26 mouse cellular contexts compared by ENCODE assay signal in the genomic region with DNA sequence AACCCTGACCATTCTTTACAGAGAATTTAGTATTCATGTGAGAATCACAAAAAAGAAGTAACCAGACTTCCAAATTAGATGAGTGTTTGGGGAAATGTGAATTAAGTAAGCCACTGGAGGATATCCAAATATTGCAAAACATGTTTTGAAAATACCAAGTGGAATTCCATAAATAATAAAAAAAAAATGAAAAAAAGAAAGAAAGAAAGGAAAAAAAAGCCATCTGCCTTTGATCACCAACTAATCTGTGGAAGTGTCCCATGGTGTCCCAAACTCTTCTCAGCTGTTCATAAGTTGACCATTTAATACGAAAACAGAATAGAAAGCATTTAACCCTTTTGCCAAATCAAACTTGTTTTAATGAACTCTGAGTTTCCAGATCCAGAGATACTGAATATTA.
A peak's percentile ranks its signal among the peaks of the same experiment; 100 is the strongest.
DNase-seq lines count a peak whose midpoint lies in the region; ATAC-seq and TF ChIP-seq lines count a peak whose summit lies in the region.
"Had no signal": no experiment of that assay in that cellular context is flagged by ENCODE, and none has a peak within 500 bp of the region (broad histone marks: within the 10 kb centered on the region; RNA-seq: fewer than 3 reads in every experiment).

No protein-coding gene starts in this region.

- peaks cover 12% of the 10 kb centered on the region for H3K4me1 ChIP-seq in liver, adult 2 months (ENCODE audit: control insufficient read depth, insufficient read depth, low read length)
- H3K4me1 ChIP-seq in lung, embryonic 16.5 days (replicated peaks; ENCODE audit: control insufficient read depth, insufficient read depth, low read length), result peaks cover 20% of the 10 kb centered on the region
- H3K4me1 ChIP-seq in lung, adult 2 months (ENCODE audit: control insufficient read depth, insufficient read depth, low read length), result peaks cover 6% of the 10 kb centered on the region
- no peaks in the 10 kb centered on the region for H3K4me1 ChIP-seq in thymus, adult 2 months (replicated peaks; ENCODE audit: control insufficient read depth, insufficient read depth, low read length)
- H3K4me1 ChIP-seq: heart, embryonic 12.5 days; heart, embryonic 15.5 days; hindbrain, embryonic 10.5 days had no signal

- peaks cover 27% of the 10 kb centered on the region; the same call in 1 of the 2 replicates for H3K79me2 ChIP-seq in liver, adult 2 months (ENCODE audit: control insufficient read depth, insufficient read depth, low read length)

- H3K9me3 ChIP-seq in lung, embryonic 16.5 days (ENCODE audit: control insufficient read depth, low read length), result no peaks in the 10 kb centered on the region
- H3K9me3 ChIP-seq: embryonic facial prominence, embryonic 10.5 days; embryonic facial prominence, embryonic 13.5 days; forebrain, embryonic 12.5 days; heart, embryonic 12.5 days; heart, embryonic 15.5 days; hindbrain, embryonic 10.5 days; hindbrain, embryonic 13.5 days had no signal

- TF ChIP-seq POLR2A in liver, adult 2 months (IDR thresholded peaks at IDR 0.05; ENCODE audit: extremely low read depth, insufficient read depth, low read length), result no peak
- no peak for TF ChIP-seq POLR2A in lung, adult 2 months (IDR thresholded peaks at IDR 0.05; ENCODE audit: borderline replicate concordance, extremely low read depth, low read depth, low read length)
- no peak for TF ChIP-seq POLR2A in thymus, adult 2 months (IDR thresholded peaks at IDR 0.05; ENCODE audit: control insufficient read depth, extremely low read depth, insufficient read depth, low read length, poor library complexity)

- H3K27me3 ChIP-seq in liver, adult 2 months (ENCODE audit: control insufficient read depth, insufficient read depth, low read length), result no peaks in the 10 kb centered on the region
- no peaks in the 10 kb centered on the region for H3K27me3 ChIP-seq in lung, embryonic 16.5 days (ENCODE audit: control insufficient read depth, insufficient read depth, low read depth, low read length)
- H3K27me3 ChIP-seq in thymus, adult 2 months (ENCODE audit: control insufficient read depth, insufficient read depth, low read length), result no peaks in the 10 kb centered on the region
- H3K27me3 ChIP-seq: embryonic facial prominence, embryonic 13.5 days; forebrain, embryonic 12.5 days; heart, embryonic 12.5 days; heart, embryonic 15.5 days; hindbrain, embryonic 13.5 days had no signal

- TF ChIP-seq CTCF in liver, adult 2 months (IDR thresholded peaks at IDR 0.05; ENCODE audit: low read depth, low read length), result no peak
- no peak for TF ChIP-seq CTCF in lung, adult 2 months (IDR thresholded peaks at IDR 0.05; ENCODE audit: insufficient read depth, low read length)
- TF ChIP-seq CTCF in thymus, adult 2 months (IDR thresholded peaks at IDR 0.05; ENCODE audit: borderline replicate concordance, control insufficient read depth, extremely low read depth, insufficient read depth, low read length, poor library complexity), result no peak

- 19% methylated on average over 1 of the region's 1 CpGs for WGBS in liver, adult 2 months
- 49% methylated on average over 1 of the region's 1 CpGs for WGBS in lung, embryonic 16.5 days
- WGBS in lung, adult 2 months, result 65% methylated on average over 1 of the region's 1 CpGs
- WGBS in thymus, adult 2 months, result 95% methylated on average over 1 of the region's 1 CpGs

- H3K9ac ChIP-seq in liver, adult 2 months (ENCODE audit: low read depth, low read length), result no peak overlapping the region
- no peak overlapping the region for H3K9ac ChIP-seq in lung, embryonic 16.5 days (ENCODE audit: low read length)
- H3K9ac ChIP-seq: embryonic facial prominence, embryonic 13.5 days; forebrain, embryonic 12.5 days; heart, embryonic 12.5 days; heart, embryonic 15.5 days; hindbrain, embryonic 13.5 days had no signal

- H3K4me3 ChIP-seq in liver, adult 2 months (ENCODE audit: insufficient read depth, low read depth, low read length), result no peak overlapping the region
- no peak overlapping the region for H3K4me3 ChIP-seq in lung, embryonic 16.5 days (ENCODE audit: low read length)
- H3K4me3 ChIP-seq in lung, adult 2 months (replicated peaks; ENCODE audit: extremely low read depth, low read depth, low read length), result no peak overlapping the region
- no peak overlapping the region for H3K4me3 ChIP-seq in thymus, adult 2 months (ENCODE audit: control insufficient read depth, insufficient read depth, low read length)
- H3K4me3 ChIP-seq: embryonic facial prominence, embryonic 10.5 days; embryonic facial prominence, embryonic 13.5 days; erythroblast, embryonic 14.5 days; forebrain, embryonic 12.5 days; heart, embryonic 12.5 days; heart, embryonic 15.5 days; hindbrain, embryonic 10.5 days; hindbrain, embryonic 13.5 days had no signal

- no peaks in the 10 kb centered on the region for H3K36me3 ChIP-seq in liver, adult 2 months (ENCODE audit: control insufficient read depth, insufficient read depth, low read length)
- no peaks in the 10 kb centered on the region for H3K36me3 ChIP-seq in lung, embryonic 16.5 days (ENCODE audit: control insufficient read depth, insufficient read depth, low read length)
- no peaks in the 10 kb centered on the region for H3K36me3 ChIP-seq in thymus, adult 2 months (ENCODE audit: control insufficient read depth, insufficient read depth, low read length)
- H3K36me3 ChIP-seq: embryonic facial prominence, embryonic 10.5 days; embryonic facial prominence, embryonic 13.5 days; forebrain, embryonic 12.5 days; heart, embryonic 12.5 days; heart, embryonic 15.5 days; hindbrain, embryonic 10.5 days; hindbrain, embryonic 13.5 days had no signal

- peak; percentile 56; the same call in 1 of the 2 replicates for ATAC-seq in lung, embryonic 16.5 days (ENCODE audit: low read depth)
- ATAC-seq: CD4-positive, CD25-positive, alpha-beta regulatory T cell, adult 4 months; forebrain, embryonic 16.5 days had no signal

- peak; percentile 70 for DNase-seq in liver, adult 2 months (ENCODE audit: extremely low read depth, low read depth, low spot score)
- no peak for DNase-seq in liver
- DNase-seq in lung, adult 2 months, result no peak
- DNase-seq in lung, postnatal 10 days, result peak; percentile 24
- DNase-seq in lung, postnatal 36 days, result peak; percentile 57
- no peak for DNase-seq in thymus, adult 2 months
- no peak for DNase-seq in layer of hippocampus, postnatal 36 days
- DNase-seq: adrenal gland, adult 8-10 months; adrenal gland, postnatal 25 days; cerebellum, adult 11-12 months; cerebellum, adult 8-10 months; cerebellum, postnatal 10 days; cerebellum, postnatal 36 days; gastrocnemius, postnatal 25 days; heart, postnatal 36 days had no signal

- H3K4me2 ChIP-seq in lung, embryonic 16.5 days (ENCODE audit: low read depth, low read length), result no peak overlapping the region
- H3K4me2 ChIP-seq: embryonic facial prominence, embryonic 13.5 days; forebrain, embryonic 12.5 days; heart, embryonic 12.5 days; heart, embryonic 15.5 days; hindbrain, embryonic 13.5 days had no signal

- H3K27ac ChIP-seq in liver, adult 2 months (replicated peaks; ENCODE audit: insufficient read depth, low read depth, low read length), result no peak overlapping the region
- no peak overlapping the region for H3K27ac ChIP-seq in lung, embryonic 16.5 days (ENCODE audit: low read length)
- H3K27ac ChIP-seq in thymus, adult 2 months (ENCODE audit: control insufficient read depth, insufficient read depth, low read length), result no peak overlapping the region
- H3K27ac ChIP-seq: embryonic facial prominence, embryonic 10.5 days; embryonic facial prominence, embryonic 13.5 days; forebrain, embryonic 12.5 days; heart, embryonic 15.5 days; hindbrain, embryonic 10.5 days; hindbrain, embryonic 13.5 days had no signal

Comparison
In these comparisons a context has a peak if more than half of its experiments do, and no peak if none do; other contexts are left out.
1. DNase-seq: peak in liver, adult 2 months (single experiment), lung, postnatal 10 days (single experiment) and lung, postnatal 36 days (single experiment); none in liver (single experiment), lung, adult 2 months (single experiment), thymus, adult 2 months (single experiment) and layer of hippocampus, postnatal 36 days (0 of 2).